Mouse (Mus musculus) brain, adult 2 months (tissue): ENCODE measurements around the gene Pde6h.
A peak's percentile ranks its signal among the peaks of the same experiment; 100 is the strongest.

ENCODE experiments used
- DNase-seq: peaks from one replicate; pipeline ENCODE4 v3.0.0; 2011; ENCODE audit warnings: low read depth, low spot score

The Pde6h gene

GRCm38 (mm10) chr6:136912751-136913265, 10.8 kb upstream of the Pde6h start:
- DNase-seq: no peak

GRCm38 (mm10) chr6:136913384-136914126, 10.1 kb upstream of the Pde6h start:
- peak; percentile 35 for DNase-seq

GRCm38 (mm10) chr6:136914234-136914633, 9.4 kb upstream of the Pde6h start:
- no peak for DNase-seq

DNA sequence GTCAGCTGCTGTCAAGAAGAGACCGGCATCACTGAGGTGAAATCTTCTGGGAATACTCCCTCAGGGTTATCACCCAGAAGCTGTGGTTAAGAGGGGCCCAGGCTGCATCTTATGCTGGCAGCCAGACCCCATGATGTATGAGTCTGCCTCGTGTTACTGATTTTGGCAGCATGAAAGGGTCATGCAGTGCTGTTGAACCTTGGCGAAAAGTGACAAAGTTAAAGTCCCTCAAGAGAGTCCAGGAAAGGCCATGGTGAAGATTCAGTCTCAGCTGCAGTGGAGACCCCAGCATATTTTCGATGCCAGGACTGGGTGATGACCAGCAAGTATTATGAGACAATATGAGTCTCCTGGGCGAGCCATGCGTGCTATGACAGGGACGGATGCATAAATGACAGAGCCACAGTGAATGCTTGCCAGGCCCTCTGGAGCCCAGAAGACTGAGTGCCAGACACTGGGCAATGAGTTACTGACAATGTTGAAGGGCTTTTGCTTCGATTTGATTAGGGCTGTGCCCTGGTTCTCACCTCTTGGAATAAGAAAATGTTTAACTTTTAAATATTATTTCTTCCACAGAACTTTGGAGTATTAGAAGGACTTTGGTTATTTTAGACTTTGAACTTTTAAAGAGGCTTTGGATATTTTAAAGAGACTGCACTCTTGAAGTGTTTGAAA, 7.8 kb upstream of the Pde6h start:
- DNase-seq: no peak

GRCm38 (mm10) chr6:136917885-136918284, 5.7 kb upstream of the Pde6h start:
- no peak for DNase-seq

DNA sequence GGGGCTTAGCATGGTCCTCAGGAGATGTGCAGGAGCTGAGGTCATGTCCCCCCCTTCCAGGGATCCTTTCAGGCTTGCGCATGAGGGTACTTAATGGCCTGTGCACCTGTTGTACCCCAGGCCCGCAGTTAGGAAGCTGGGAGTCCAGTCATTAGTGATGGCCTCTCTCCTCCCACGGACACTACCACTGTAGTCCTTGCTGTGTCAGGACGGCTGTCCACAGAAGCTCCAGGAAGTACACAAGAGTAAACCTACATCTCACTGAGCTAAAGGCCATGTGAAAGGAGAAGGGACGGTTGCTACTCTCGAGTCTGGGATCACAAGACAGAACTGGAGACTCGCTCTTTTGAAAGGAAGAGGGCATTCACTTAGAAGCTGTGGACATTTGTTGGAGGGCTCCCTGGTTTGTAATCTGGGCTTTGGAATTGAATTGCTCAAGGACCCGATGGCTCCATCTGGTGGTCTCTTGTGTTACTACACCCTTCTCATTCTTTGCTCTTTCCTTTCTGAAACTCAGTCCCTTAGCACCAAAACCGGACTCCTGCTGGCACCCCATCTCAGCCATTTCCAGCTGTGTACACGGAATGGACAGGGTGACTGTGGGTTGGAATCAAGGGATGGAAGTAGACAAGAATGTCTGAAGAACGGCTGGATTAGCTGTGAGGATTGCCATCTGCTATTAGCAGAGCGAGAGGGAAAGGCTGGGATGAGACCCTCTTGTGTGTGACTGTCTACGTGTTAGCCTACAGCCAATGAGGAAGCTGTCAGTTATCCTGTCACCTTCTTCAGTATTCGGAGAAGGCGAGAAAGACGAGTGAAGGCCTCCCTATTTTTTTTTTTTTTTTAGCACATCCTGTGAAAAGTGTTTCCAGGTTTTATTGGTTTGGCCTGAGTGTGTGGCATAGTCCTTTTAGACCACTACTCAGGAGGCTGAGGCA, 3.0 kb upstream of the Pde6h start:
- peak; percentile 80 for DNase-seq

DNA sequence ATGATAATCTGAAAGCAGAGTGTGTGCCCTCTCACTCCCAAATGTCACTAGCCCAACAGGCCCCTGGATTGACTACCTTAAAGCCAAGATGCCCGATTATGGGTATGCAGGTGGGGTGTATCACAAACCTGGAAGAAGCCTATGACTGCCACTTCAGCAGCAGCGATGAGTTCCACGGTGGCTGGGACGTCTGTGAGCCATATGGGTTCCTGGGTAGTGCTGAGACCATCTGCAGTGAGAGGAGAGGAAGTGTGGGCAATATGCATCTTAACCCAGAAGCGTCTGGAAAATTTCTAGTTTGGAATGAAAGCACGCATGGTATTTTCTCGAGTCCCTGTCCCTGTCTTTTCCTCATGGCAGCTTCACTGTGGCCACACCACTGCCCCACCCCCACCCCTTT, 2.0 kb upstream of the Pde6h start:
- peak; percentile 55 for DNase-seq

GRCm38 (mm10) chr6:136922080-136922479, 1.6 kb upstream of the Pde6h start, which contains the start of gene Erp27:
Gene Erp27 (minus strand): TSS chr6:136922180.
- DNase-seq: no peak

GRCm38 (mm10) chr6:136922871-136923270, 761 bp upstream of the Pde6h start:
- DNase-seq: no peak

DNA sequence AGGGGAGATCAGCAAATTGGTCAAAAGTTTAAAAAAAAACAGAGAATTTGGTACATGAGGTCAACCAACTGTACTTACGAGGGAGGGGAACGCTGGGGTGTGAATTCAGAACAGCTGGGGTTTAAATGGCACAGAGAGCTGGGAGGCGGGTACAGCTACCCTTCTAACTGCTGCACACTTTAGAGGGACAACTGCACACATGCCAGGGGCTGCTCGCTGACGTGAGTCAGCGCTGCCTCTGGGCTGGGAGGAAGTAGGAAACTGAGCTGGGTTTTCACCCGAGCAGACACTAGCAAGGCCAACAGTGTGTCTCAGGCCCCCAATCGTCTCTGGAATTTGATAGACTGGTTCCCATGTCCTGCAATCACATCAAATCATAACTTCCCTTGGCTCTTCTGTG, 1.4 kb downstream of the Pde6h start:
- no peak for DNase-seq

- DNase-seq: no peak
Measured at GRCm38 (mm10) chr6:136927626-136928025, 4.0 kb downstream of the Pde6h start.

DNA sequence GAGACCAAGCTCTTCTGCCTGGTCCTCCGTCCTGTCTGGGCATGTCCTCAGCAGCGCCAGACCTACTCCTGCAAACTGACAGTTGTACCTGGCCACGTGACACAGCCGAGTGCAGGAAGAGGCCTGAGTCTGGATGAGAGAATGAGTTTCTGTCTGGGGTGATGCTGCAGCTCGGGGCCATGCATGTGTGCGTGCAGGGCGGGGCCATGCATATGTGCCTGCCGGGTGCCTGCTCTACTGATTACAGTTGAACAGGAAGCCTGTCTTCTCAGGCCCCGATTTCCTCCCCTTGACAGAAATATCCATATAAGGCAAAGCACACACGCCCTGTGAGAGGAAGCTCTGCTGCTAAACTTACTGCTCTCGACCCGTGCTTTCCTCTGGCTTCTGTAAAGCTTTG, 7.0 kb downstream of the Pde6h start:
- DNase-seq: peak; percentile 17

- DNase-seq: no peak
Measured at GRCm38 (mm10) chr6:136931246-136931645, 7.6 kb downstream of the Pde6h start.

GRCm38 (mm10) chr6:136934068-136934467, 10.4 kb downstream of the Pde6h start:
- no peak for DNase-seq

DNA sequence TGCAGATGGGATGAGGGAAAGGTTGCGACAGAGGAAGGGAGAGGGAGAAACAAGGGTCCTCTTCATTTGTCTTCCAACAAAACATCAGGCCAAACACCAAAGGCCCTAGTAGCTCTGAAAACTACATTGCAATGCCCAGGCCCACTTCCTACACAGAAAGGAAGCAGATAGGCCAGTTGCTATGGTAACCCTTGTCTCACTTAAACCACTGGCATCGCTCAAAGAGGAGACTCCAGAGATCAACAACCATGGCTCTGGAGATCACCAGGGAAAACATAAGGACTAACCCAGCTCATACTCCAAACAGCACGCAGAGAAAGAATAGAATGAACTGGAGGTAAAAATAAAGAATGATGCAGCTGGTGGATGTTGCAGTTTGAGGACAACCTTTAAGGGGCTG, 11.6 kb downstream of the Pde6h start:
- DNase-seq: peak; percentile 46

- DNase-seq: no peak
Measured at GRCm38 (mm10) chr6:136936361-136936760, 12.7 kb downstream of the Pde6h start.

GRCm38 (mm10) chr6:136937117-136937516, 13.5 kb downstream of the Pde6h start:
- no peak for DNase-seq

- DNase-seq: no peak
Measured at GRCm38 (mm10) chr6:136938331-136939126, 14.9 kb downstream of the Pde6h start.

DNA sequence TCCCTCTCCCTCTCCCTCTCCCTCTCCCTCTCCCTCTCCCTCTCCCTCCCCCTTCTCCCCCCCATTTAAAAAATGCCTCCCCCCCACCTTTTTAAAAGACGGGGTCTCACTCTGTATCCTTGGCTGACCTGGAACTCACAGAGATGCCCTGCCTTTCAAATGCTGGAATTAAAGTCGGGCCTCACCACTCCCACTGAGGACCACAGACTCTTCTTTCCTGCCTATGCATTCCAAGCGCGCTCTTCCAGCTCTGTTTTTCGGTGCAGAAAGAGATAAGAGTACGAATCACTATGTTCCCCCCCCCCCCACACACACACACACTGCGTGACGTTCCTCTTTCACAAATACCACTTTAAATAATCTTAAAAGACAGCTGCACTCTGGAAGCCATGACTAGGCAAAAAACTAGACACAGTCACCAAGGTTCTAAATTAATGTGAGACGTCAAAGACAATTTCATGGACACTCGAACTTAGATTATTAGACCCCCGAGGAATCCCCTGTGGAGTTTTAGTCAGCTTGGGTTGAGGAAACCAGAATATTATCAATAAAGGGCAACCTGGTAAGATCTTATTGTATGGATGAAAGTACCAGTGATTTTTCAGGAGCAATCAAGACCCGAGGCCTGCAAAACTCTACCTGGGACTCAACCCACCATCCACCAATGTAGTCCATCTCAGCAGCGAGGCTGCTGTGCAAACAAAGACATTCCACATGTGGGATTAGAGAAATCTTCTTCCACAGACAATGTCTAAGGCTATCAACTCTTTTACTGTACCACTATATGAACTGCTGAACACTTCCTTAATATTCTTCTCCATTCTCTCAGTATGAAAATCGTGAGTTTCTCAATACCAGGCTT, 15.9 kb downstream of the Pde6h start:
- no peak for DNase-seq
